ENCODE assay signal across 26 mouse cellular contexts in genomic region chr3:79478400-79478799, GRCm38 (mm10).
DNase-seq lines count a peak whose midpoint lies in the region; ATAC-seq and TF ChIP-seq lines count a peak whose summit lies in the region.
"Had no signal": no experiment of that assay in that cellular context is flagged by ENCODE, and none has a peak within 500 bp of the region (broad histone marks: within the 10 kb centered on the region; RNA-seq: fewer than 3 reads in every experiment).

No protein-coding gene starts in this region.

- peaks cover 15 to 16% of the 10 kb centered on the region in 2 experiments for H3K4me1 ChIP-seq in MEL (ENCODE audit: control insufficient read depth in 1 of 2, insufficient read depth in 2 of 2, low read length in 2 of 2)
- peaks cover 18% of the 10 kb centered on the region for H3K4me1 ChIP-seq in liver, embryonic 13.5 days (replicated peaks)
- peaks cover 24% of the 10 kb centered on the region for H3K4me1 ChIP-seq in neural tube, embryonic 15.5 days
- H3K4me1 ChIP-seq: embryonic facial prominence, embryonic 13.5 days; kidney, embryonic 15.5 days; limb, embryonic 10.5 days had no signal

- no peak for TF ChIP-seq POLR2A in MEL (IDR thresholded peaks at IDR 0.05; ENCODE audit: control insufficient read depth in 1 of 2, insufficient read depth in 1 of 2, low read depth in 1 of 2, low read length in 2 of 2, poor library complexity in 1 of 2)

- H3K27ac ChIP-seq in MEL (ENCODE audit: control insufficient read depth, low read depth, low read length) = peak overlapping the region; percentile 45
- no peak overlapping the region for H3K27ac ChIP-seq in liver, embryonic 13.5 days
- H3K27ac ChIP-seq in neural tube, embryonic 15.5 days (replicated peaks) = no peak overlapping the region
- H3K27ac ChIP-seq: embryonic facial prominence, embryonic 13.5 days; forebrain, embryonic 13.5 days; gastrocnemius, adult 2 months; heart, embryonic 13.5 days; hindbrain, embryonic 13.5 days; kidney, embryonic 15.5 days; left cerebral cortex, adult 2 months; limb, embryonic 10.5 days; midbrain, embryonic 13.5 days had no signal

- no peak overlapping the region for H3K9ac ChIP-seq in MEL (ENCODE audit: control insufficient read depth, low read depth, low read length, poor library complexity, severe bottlenecking)
- no peak overlapping the region for H3K9ac ChIP-seq in liver, embryonic 13.5 days
- H3K9ac ChIP-seq in neural tube, embryonic 15.5 days (replicated peaks) = no peak overlapping the region
- H3K9ac ChIP-seq: embryonic facial prominence, embryonic 13.5 days; forebrain, embryonic 13.5 days; heart, embryonic 13.5 days; hindbrain, embryonic 13.5 days; kidney, embryonic 15.5 days; midbrain, embryonic 13.5 days had no signal

- intact Hi-C loops in heart, postnatal 14 days (cut with DNase I) = no loop called here

- no peaks in the 10 kb centered on the region for H3K79me2 ChIP-seq in MEL (ENCODE audit: control insufficient read depth, insufficient read depth, low read length, poor library complexity)

- no peak overlapping the region for H3K4me3 ChIP-seq in MEL (ENCODE audit: control insufficient read depth in 1 of 2, insufficient read depth in 1 of 2, low read depth in 2 of 2, low read length in 2 of 2)
- H3K4me3 ChIP-seq in liver, embryonic 13.5 days (replicated peaks) = no peak overlapping the region
- H3K4me3 ChIP-seq in neural tube, embryonic 15.5 days (replicated peaks) = no peak overlapping the region
- H3K4me3 ChIP-seq: embryonic facial prominence, embryonic 13.5 days; erythroblast, embryonic 14.5 days; forebrain, embryonic 13.5 days; gastrocnemius, adult 2 months; heart, embryonic 13.5 days; hindbrain, embryonic 13.5 days; kidney, embryonic 15.5 days; left cerebral cortex, adult 2 months; limb, embryonic 10.5 days; midbrain, embryonic 13.5 days had no signal

- TF ChIP-seq EP300 in MEL (IDR thresholded peaks at IDR 0.05; ENCODE audit: low read depth in 1 of 2, low read length in 2 of 2) = peak; percentile 87 to 90

- no peaks in the 10 kb centered on the region for H3K27me3 ChIP-seq in MEL (ENCODE audit: control insufficient read depth in 1 of 2, insufficient read depth in 2 of 2, low read length in 2 of 2)
- H3K27me3 ChIP-seq in liver, embryonic 13.5 days = no peaks in the 10 kb centered on the region
- no peaks in the 10 kb centered on the region for H3K27me3 ChIP-seq in neural tube, embryonic 15.5 days (replicated peaks)
- H3K27me3 ChIP-seq: CH12.LX; embryonic facial prominence, embryonic 13.5 days; forebrain, embryonic 13.5 days; heart, embryonic 13.5 days; hindbrain, embryonic 13.5 days; kidney, embryonic 15.5 days; midbrain, embryonic 13.5 days had no signal

- no peak for TF ChIP-seq CTCF in MEL (IDR thresholded peaks at IDR 0.05 in 2 of 3, conservative IDR thresholded peaks at IDR 0.05 in 1 of 3; ENCODE audit: control insufficient read depth in 1 of 3, insufficient read depth in 1 of 3, low read depth in 2 of 3, low read length in 3 of 3, poor library complexity in 1 of 3, severe bottlenecking in 1 of 3)

- H3K9me3 ChIP-seq in MEL (replicated peaks; ENCODE audit: insufficient read depth, low read length) = no peaks in the 10 kb centered on the region
- no peaks in the 10 kb centered on the region for H3K9me3 ChIP-seq in liver, embryonic 13.5 days (replicated peaks)
- no peaks in the 10 kb centered on the region for H3K9me3 ChIP-seq in neural tube, embryonic 15.5 days (replicated peaks)
- H3K9me3 ChIP-seq: embryonic facial prominence, embryonic 13.5 days; heart, embryonic 13.5 days; kidney, embryonic 15.5 days; limb, embryonic 10.5 days; midbrain, embryonic 13.5 days had no signal

- peaks cover 3 to 16% of the 10 kb centered on the region in 2 experiments for H3K36me3 ChIP-seq in MEL (ENCODE audit: control insufficient read depth in 1 of 2, insufficient read depth in 2 of 2, low read length in 2 of 2)
- peaks cover 85% of the 10 kb centered on the region for H3K36me3 ChIP-seq in liver, embryonic 13.5 days
- peaks cover 17% of the 10 kb centered on the region for H3K36me3 ChIP-seq in neural tube, embryonic 15.5 days

- no peak for TF ChIP-seq RAD21 in MEL (IDR thresholded peaks at IDR 0.05; ENCODE audit: low read depth, low read length)

- no peak overlapping the region for H3K4me2 ChIP-seq in liver, embryonic 13.5 days
- H3K4me2 ChIP-seq in neural tube, embryonic 15.5 days = no peak overlapping the region
- H3K4me2 ChIP-seq: embryonic facial prominence, embryonic 13.5 days; forebrain, embryonic 13.5 days; heart, embryonic 13.5 days; hindbrain, embryonic 13.5 days; kidney, embryonic 15.5 days; midbrain, embryonic 13.5 days had no signal

- peak; percentile 78 for DNase-seq in MEL (ENCODE audit: low read depth, low spot score)
- peak; percentile 26 for DNase-seq in liver, embryonic 13.5 days
- no peak for DNase-seq in cerebellum, adult 18-20 months
- no peak for DNase-seq in heart, postnatal 14 days
- DNase-seq: adrenal gland, postnatal 14 days; B cell, adult 2 months; gastrocnemius, adult 2 months; heart, adult 18-20 months; heart, postnatal 36 days; kidney, adult 11 months; kidney, postnatal 36 days; thymus, postnatal 25 days had no signal

- peak; percentile 71 for ATAC-seq in common myeloid progenitor, adult 5-6 weeks (replicated peaks; ENCODE audit: low read depth, poor library complexity, severe bottlenecking)
- peak; percentile 76 for ATAC-seq in liver, embryonic 13.5 days (ENCODE audit: low read depth)
- peak; percentile 79 for ATAC-seq in megakaryocyte progenitor cell, adult 5-6 weeks (replicated peaks; ENCODE audit: poor library complexity)
- no peak for ATAC-seq in neural tube, embryonic 15.5 days (ENCODE audit: low FRiP score)
- ATAC-seq: forebrain, embryonic 13.5 days; lung, postnatal 0 days; midbrain, embryonic 13.5 days had no signal

- 27% methylated on average over 8 of the region's 8 CpGs for WGBS in liver, embryonic 13.5 days (ENCODE audit: insufficient replicate concordance)
- WGBS in neural tube, embryonic 15.5 days = 80% methylated on average over 8 of the region's 8 CpGs

TF ChIP-seq in MEL, 35 proteins besides CTCF, POLR2A, EP300 and RAD21:
- TF ChIP-seq MXI1 (IDR thresholded peaks at IDR 0.05; ENCODE audit: low read depth, low read length) (peak; percentile 33), SMC3 (IDR thresholded peaks at IDR 0.05; ENCODE audit: low read depth, low read length) (no peak), MAX (IDR thresholded peaks at IDR 0.05; ENCODE audit: low read length) (no peak), POLR2AphosphoS5 (IDR thresholded peaks at IDR 0.05; ENCODE audit: borderline replicate concordance, low read depth, low read length) (no peak), ETS1 (IDR thresholded peaks at IDR 0.05; ENCODE audit: low read depth, low read length) (peak; percentile 84), GATA1 (IDR thresholded peaks at IDR 0.05; ENCODE audit: low read depth, low read length) (peak; percentile 95), TAL1 (IDR thresholded peaks at IDR 0.05; ENCODE audit: low read length) (peak; percentile 76), MYC (IDR thresholded peaks at IDR 0.05; ENCODE audit: low read depth, low read length) (peak; percentile 69; the same call in 1 of the 2 replicates), TCF12 (IDR thresholded peaks at IDR 0.05; ENCODE audit: low read depth, low read length) (peak; percentile 89), SIN3A (IDR thresholded peaks at IDR 0.05; ENCODE audit: low read length) (peak; percentile 62), USF1 (IDR thresholded peaks at IDR 0.05; ENCODE audit: low read depth, low read length) (no peak), RCOR1 (IDR thresholded peaks at IDR 0.05; ENCODE audit: low read depth, low read length) (peak; percentile 85), BHLHE40 (IDR thresholded peaks at IDR 0.05; ENCODE audit: borderline replicate concordance, low read depth, low read length) (no peak; the same call in 1 of the 2 replicates)

Comparison
In these comparisons a context has a peak if more than half of its experiments do, and no peak if none do; other contexts are left out.
1. DNase-seq: peak in MEL (single experiment) and liver, embryonic 13.5 days (single experiment); none in cerebellum, adult 18-20 months (0 of 2) and heart, postnatal 14 days (0 of 2).